Mouse (Mus musculus): ENCODE data around the gene Bloc1s6.

The Bloc1s6 gene

DNA sequence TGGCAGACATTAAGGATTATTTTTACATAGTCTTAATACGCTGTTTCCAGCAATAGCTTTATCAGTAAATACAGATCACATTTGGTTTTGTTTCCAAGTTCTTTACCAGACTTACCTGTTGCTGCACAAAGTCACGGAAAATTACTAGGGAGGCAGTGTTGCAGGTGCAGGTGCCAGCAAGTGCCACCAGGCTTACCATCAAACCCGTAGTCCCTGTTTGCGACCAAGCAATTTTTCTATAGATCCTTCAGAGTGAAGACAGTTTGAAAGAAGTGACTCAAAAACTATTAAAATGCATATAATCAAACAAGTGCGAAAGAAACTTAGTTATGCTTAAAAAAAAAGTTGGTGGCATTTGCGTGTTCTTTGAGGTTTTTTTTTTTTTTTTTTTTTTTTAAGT lies 26.2 kb downstream of the Bloc1s6 start:
- DNase-seq (ENCODE audit: low spot score in 2 of 2): no peak

GRCm38 (mm10) chr2:122765071-122765793 lies 26.9 kb downstream of the Bloc1s6 start, which contains the start of gene Sqor:
TSS of gene Sqor (plus strand) at chr2:122765237.
- peak; percentile 34 to 60 for DNase-seq (ENCODE audit: low spot score in 2 of 2)

- no peak for DNase-seq (ENCODE audit: low spot score in 2 of 2)
These were observed 27.5 kb downstream of the Bloc1s6 start for GRCm38 (mm10) chr2:122765794-122766145.

DNA sequence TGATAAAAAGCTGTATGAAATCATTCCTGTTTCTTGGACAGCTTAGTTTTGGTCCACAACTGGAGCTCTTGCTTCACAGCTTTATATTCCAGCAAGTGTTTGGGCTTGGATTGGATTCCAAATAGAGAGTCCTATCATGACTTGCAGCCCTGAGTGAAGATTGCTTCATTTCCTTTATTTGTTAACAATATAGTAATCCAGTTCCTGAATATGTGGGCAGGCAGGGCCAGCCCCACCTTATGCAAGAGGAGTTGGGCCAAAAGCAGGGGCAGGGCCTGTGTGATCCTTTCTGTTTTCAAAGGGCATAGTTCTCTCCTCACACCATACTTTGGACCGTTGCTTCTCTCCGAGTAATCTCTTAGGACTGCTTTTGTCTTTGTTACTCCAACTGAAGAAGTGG lies 32.7 kb downstream of the Bloc1s6 start:
- DNase-seq (ENCODE audit: low spot score in 2 of 2): no peak

DNA sequence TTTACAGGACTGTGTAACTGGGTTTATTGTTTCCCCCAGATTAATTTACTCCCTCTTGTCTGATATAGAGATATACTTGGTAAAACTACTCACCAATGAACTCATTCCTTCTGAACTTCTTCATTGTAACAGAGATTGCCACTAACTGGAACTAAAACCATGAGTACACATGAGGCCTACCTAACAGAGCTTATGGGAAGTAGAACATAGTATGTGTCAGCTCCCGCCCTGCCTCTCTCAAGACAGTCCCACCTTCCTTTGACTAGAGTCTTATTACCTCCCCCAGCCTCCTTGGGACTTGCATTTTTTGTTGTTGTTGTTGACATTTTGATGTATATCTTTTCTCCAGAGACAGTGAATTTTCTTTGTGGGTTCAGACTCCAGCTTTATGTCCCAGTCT lies 34.6 kb downstream of the Bloc1s6 start:
- no peak for DNase-seq (ENCODE audit: low spot score in 2 of 2)

DNA sequence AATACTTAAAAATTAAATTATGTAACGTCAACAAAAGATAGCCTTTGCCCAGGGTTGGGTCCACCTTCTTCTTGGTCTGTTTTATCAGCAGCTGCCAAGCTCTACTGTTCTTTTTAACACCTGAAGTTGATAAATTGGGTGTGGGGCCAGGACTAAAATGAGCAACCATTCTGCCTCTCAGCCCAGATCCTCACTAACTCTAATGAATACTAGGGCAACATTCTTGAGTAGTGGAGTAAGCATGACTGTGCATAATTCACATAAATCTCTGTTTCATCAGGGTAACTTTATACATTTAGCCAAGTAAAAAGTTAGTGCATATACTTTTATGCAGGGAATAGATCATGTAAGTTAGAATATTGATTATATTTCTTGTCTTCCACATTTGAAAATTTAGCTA lies 37.2 kb downstream of the Bloc1s6 start:
- no peak for DNase-seq (ENCODE audit: low spot score in 2 of 2)

DNA sequence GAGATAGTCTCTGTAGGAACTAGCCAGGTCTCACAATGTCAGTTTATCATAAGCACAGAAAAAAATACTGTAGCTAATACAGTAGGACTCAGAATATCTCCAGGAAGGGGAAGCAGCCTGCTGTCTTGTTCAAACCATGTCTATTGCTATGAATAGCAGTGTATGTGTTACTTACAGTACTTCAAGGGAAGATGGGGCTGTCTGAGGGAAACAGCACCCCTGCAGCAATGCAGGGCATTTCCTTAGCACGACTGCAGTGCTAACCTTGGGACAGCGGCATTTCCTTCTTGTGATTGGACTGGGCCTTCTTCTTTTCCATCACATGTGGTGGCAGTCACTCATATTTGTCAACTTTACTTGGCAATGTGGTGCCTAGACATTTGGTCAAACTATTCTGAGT lies 38.5 kb downstream of the Bloc1s6 start:
- DNase-seq (ENCODE audit: low spot score in 2 of 2): no peak

GRCm38 (mm10) chr2:122779967-122780366 lies 41.7 kb downstream of the Bloc1s6 start:
- no peak for DNase-seq (ENCODE audit: low spot score in 2 of 2)

- DNase-seq (ENCODE audit: low spot score in 2 of 2): no peak
These were observed 42.1 kb downstream of the Bloc1s6 start for GRCm38 (mm10) chr2:122780447-122780846.

DNA sequence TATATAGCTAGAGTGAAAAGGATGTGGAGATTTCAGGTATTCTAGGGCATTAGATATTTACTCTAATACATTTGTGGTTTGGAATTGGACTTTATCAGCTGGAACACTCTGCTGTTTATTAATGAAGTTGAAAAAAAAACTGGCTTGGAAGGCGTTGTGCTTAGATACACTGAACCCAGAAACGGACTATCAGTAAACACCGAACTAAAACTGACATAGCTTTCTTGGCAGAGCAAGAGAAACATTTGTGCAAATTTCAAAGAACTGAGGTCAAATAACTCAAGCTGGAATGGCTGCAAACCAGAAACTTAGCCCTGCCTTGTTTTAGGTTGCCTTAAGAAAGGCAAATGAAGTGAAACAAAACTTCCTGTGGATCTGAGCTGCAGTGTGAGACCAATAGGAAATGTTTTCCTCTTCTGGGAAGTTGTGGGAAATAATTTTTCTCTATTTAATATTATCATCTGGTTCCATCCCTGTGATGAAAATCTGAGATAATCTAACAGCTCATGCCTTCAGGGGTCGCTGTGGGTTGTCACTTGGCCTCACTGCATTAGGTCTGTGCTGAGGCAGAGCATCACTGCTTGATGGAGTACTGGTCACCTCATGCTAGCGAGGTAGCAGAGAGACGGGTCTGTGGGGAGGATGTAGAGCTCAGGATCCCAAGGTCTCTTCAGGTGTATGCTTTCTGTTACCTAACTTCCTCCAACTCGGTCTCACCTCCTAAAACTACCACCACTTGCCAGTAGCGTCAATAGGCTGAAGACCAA lies 43.5 kb downstream of the Bloc1s6 start:
- DNase-seq (ENCODE audit: low spot score in 2 of 2): no peak

DNA sequence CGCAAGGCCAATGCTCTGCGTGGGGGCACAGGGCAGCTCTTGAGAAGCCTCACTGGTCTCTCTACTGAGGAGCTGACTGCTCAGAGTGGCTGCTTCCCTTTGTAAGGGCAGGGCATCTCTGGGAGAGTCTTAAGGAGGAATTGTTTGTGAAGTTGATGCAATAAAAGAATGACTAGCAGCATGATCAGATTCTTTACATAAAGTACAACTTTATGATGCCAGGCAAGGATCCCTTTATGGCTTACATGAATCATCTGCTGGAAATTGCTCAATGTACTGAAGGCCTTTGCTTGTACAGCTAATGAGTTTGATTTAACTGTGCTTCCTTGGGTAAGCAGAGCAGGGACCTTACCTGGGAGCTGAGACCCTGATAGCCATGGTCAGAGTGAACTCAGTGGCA lies 45.4 kb downstream of the Bloc1s6 start:
- DNase-seq (ENCODE audit: low spot score in 2 of 2): no peak

DNA sequence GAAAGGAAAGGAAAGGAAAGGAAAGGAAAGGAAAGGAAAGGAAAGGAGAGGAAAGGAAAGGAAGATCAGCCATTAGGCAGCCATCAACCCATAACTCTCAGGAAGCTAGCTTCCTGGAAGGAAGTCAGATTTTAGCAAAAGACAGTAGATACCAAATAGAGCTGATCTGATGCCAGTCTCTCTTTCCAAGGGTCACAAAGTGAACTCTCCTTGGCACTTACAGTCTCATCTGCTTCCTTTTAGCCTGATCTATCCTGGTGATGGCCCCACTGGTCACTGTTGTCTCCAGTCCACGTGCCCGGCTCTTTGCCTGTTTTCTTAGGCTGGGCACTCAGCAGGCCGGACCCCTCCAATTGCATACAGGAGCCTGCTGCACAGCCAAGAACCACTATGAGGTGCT lies 46.4 kb downstream of the Bloc1s6 start:
- DNase-seq (ENCODE audit: low spot score in 2 of 2): no peak

GRCm38 (mm10) chr2:122786167-122786566 lies 47.9 kb downstream of the Bloc1s6 start:
- no peak for DNase-seq (ENCODE audit: low spot score in 2 of 2)

DNA sequence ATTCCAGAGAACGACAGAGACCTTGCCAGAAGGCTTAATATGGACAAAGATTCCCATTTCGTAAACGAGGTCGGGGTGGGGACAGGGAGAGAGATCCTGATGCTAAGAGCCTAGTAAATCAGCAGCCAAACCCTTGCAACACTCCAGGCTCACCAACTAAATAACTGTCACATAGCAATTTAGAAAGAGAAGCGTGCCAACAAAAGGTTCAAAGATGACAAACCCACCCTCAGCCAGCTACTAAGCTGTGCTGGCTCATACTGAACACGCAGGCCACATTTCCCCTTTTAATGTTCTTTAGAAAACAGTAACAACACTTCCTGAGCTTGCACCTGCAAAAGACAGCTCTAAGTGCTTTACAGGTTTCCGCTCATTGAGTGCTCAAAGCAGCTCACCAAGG lies 51.0 kb downstream of the Bloc1s6 start:
- no peak for DNase-seq (ENCODE audit: low spot score in 2 of 2)

GRCm38 (mm10) chr2:122789730-122790129 lies 51.4 kb downstream of the Bloc1s6 start:
- DNase-seq (ENCODE audit: low spot score in 2 of 2): no peak

Measured in spleen, postnatal 10 days (tissue).